ENCODE assay signal across 8 mouse cellular contexts in genomic region chr11:73024236-73024904, GRCm38 (mm10). TPM values are rescaled to one million over a fixed set of nuclear protein-coding genes. Genes with fewer than 3 reads are reported as not detected.
A peak's percentile ranks its signal among the peaks of the same experiment; 100 is the strongest.
DNase-seq lines count a peak whose midpoint lies in the region; ATAC-seq and TF ChIP-seq lines count a peak whose summit lies in the region.

No protein-coding gene starts in this region.

- no peak for TF ChIP-seq CTCF in left cerebral cortex, adult 2 months (IDR thresholded peaks at IDR 0.05)
- TF ChIP-seq CTCF in liver, adult 2 months (IDR thresholded peaks at IDR 0.05; ENCODE audit: low read depth, low read length) = no peak

- no peaks in the 10 kb centered on the region for H3K79me2 ChIP-seq in liver, adult 2 months (ENCODE audit: control insufficient read depth, insufficient read depth, low read length)

- H3K4me1 ChIP-seq in heart, embryonic 14.5 days (ENCODE audit: control insufficient read depth in 2 of 2, insufficient read depth in 2 of 2, low read length in 2 of 2) = peaks cover 22 to 26% of the 10 kb centered on the region in 2 experiments
- 0 out of 2 replicates have a peak, but pooled peaks cover 3% of the 10 kb centered on the region for H3K4me1 ChIP-seq in liver, adult 2 months (ENCODE audit: control insufficient read depth, insufficient read depth, low read length)
- peaks cover 8% of the 10 kb centered on the region; the same call in 1 of the 2 replicates for H3K4me1 ChIP-seq in neural tube, embryonic 14.5 days (ENCODE audit: control insufficient read depth, insufficient read depth, low read length)

- DNase-seq in left cerebral cortex, adult 2 months (ENCODE audit: extremely low spot score in 1 of 2, low spot score in 2 of 2) = no peak
- DNase-seq in left cerebral cortex, adult 18-20 months (ENCODE audit: low spot score in 2 of 2) = no peak
- peak; percentile 29 for DNase-seq in liver, adult 2 months (ENCODE audit: extremely low read depth, low read depth, low spot score)
- no peak for DNase-seq in frontal cortex, postnatal 14 days (ENCODE audit: low spot score in 2 of 2)
- DNase-seq in urinary bladder, postnatal 25 days (ENCODE audit: low spot score) = no peak
- no peak for DNase-seq in retina, embryonic 14.5 days (ENCODE audit: low spot score)

- no peaks in the 10 kb centered on the region for H3K36me3 ChIP-seq in heart, embryonic 14.5 days (ENCODE audit: control insufficient read depth, insufficient read depth, low read length)
- H3K36me3 ChIP-seq in liver, adult 2 months (ENCODE audit: control insufficient read depth, insufficient read depth, low read length) = no peaks in the 10 kb centered on the region
- no peaks in the 10 kb centered on the region; the same call in 1 of the 2 replicates for H3K36me3 ChIP-seq in neural tube, embryonic 14.5 days (ENCODE audit: control insufficient read depth, insufficient read depth, low read length)

- H3K4me2 ChIP-seq in heart, embryonic 14.5 days (ENCODE audit: low read length) = no peak overlapping the region
- H3K4me2 ChIP-seq in neural tube, embryonic 14.5 days (ENCODE audit: low read depth, low read length) = no peak overlapping the region

- H3K4me3 ChIP-seq in left cerebral cortex, adult 2 months = no peak overlapping the region
- H3K4me3 ChIP-seq in heart, embryonic 14.5 days (ENCODE audit: control insufficient read depth in 1 of 2, insufficient read depth in 1 of 2, low read depth in 1 of 2, low read length in 2 of 2) = no peak overlapping the region
- H3K4me3 ChIP-seq in liver, adult 2 months (ENCODE audit: insufficient read depth, low read depth, low read length) = no peak overlapping the region
- no peak overlapping the region for H3K4me3 ChIP-seq in neural tube, embryonic 14.5 days (ENCODE audit: low read depth, low read length)

- WGBS in heart, embryonic 14.5 days = 57% methylated on average over 7 of the region's 7 CpGs
- 60% methylated on average over 7 of the region's 7 CpGs for WGBS in liver, adult 2 months
- 72% methylated on average over 7 of the region's 7 CpGs for WGBS in neural tube, embryonic 14.5 days

- H3K9ac ChIP-seq in heart, embryonic 14.5 days (ENCODE audit: low read length) = peak overlapping the region; percentile 21; the same call in 1 of the 2 replicates
- H3K9ac ChIP-seq in liver, adult 2 months (ENCODE audit: low read depth, low read length) = no peak overlapping the region
- H3K9ac ChIP-seq in neural tube, embryonic 14.5 days (replicated peaks; ENCODE audit: low read depth, low read length) = 0 out of 2 replicates have a peak overlapping the region, but pooled peaks have one; percentile 16

- no peaks in the 10 kb centered on the region for H3K9me3 ChIP-seq in heart, embryonic 14.5 days (ENCODE audit: control insufficient read depth, low read length)
- no peaks in the 10 kb centered on the region for H3K9me3 ChIP-seq in neural tube, embryonic 14.5 days (ENCODE audit: control insufficient read depth, low read length)

- intact Hi-C loops in left cerebral cortex, adult 2 months (cut with DNase I) = loop anchor here (5.0 kb wide), 1 partner anchor 532 kb away; no protein-coding TSS in a partner anchor

- ATAC-seq in heart, embryonic 14.5 days (ENCODE audit: insufficient number of reproducible peaks, insufficient read depth, low FRiP score, low read depth) = no peak
- no peak for ATAC-seq in neural tube, embryonic 14.5 days (ENCODE audit: low read depth)

- peak overlapping the region; percentile 56 for H3K27ac ChIP-seq in left cerebral cortex, adult 2 months
- no peak overlapping the region for H3K27ac ChIP-seq in heart, embryonic 14.5 days (replicated peaks in 1 of 2; ENCODE audit: control insufficient read depth in 1 of 2, insufficient read depth in 1 of 2, low read depth in 2 of 2, low read length in 2 of 2)
- H3K27ac ChIP-seq in liver, adult 2 months (replicated peaks; ENCODE audit: insufficient read depth, low read depth, low read length) = 0 out of 2 replicates have a peak overlapping the region, but pooled peaks have one; percentile 33
- no peak overlapping the region for H3K27ac ChIP-seq in neural tube, embryonic 14.5 days (ENCODE audit: low read depth, low read length)

- peaks cover 29% of the 10 kb centered on the region for H3K27me3 ChIP-seq in heart, embryonic 14.5 days (ENCODE audit: control insufficient read depth, insufficient read depth, low read length)
- peaks cover 4% of the 10 kb centered on the region for H3K27me3 ChIP-seq in liver, adult 2 months (ENCODE audit: control insufficient read depth, insufficient read depth, low read length)
- 0 out of 2 replicates have a peak, but pooled peaks cover 4% of the 10 kb centered on the region for H3K27me3 ChIP-seq in neural tube, embryonic 14.5 days (ENCODE audit: control insufficient read depth, insufficient read depth, low read length)

- no peak for TF ChIP-seq POLR2A in liver, adult 2 months (IDR thresholded peaks at IDR 0.05; ENCODE audit: extremely low read depth, insufficient read depth, low read length)

RNA-seq across cellular contexts. Expression of gene Camkk1, which starts 5.6 kb away (rescaled TPM):
- 100 to 1,000 TPM; 118 to 126 TPM for total RNA-seq in left cerebral cortex, adult 2 months (2021)
- total RNA-seq in left cerebral cortex, adult 18-20 months (2021) = 100 to 1,000 TPM; 108 to 123 TPM
- 0.81 and 1.2 TPM in 2 replicates for polyA plus RNA-seq in heart, embryonic 14.5 days (2014; fragmentation: Nextera tagmentation; extraction: Ambion mirVana)
- 0.28 and 0.54 TPM in 2 replicates for total RNA-seq in liver, adult 2 months (2014; rRNA removed)
- 0.12 and 0.24 TPM in 2 replicates for polyA plus RNA-seq in liver, adult 2 months (2012; rRNA removed)
- 14.0 and 20.4 TPM in 2 replicates for polyA plus RNA-seq in neural tube, embryonic 14.5 days (2014; fragmentation: Nextera tagmentation; extraction: Ambion mirVana)

RNA-seq across cellular contexts. Expression of gene Ncbp3, which starts 23.2 kb away (rescaled TPM):
- 10 to 100 TPM; 10.3 to 10.7 TPM for total RNA-seq in left cerebral cortex, adult 2 months (2021)
- 1 to 10 TPM; 9.1 to 9.8 TPM for total RNA-seq in left cerebral cortex, adult 18-20 months (2021)
- 9.5 and 10.3 TPM in 2 replicates for polyA plus RNA-seq in heart, embryonic 14.5 days (2014; fragmentation: Nextera tagmentation; extraction: Ambion mirVana)
- total RNA-seq in liver, adult 2 months (2014; rRNA removed) = 3.7 and 3.8 TPM in 2 replicates
- 1.3 TPM in 2 replicates for polyA plus RNA-seq in liver, adult 2 months (2012; rRNA removed)
- 9.6 and 11.4 TPM in 2 replicates for polyA plus RNA-seq in neural tube, embryonic 14.5 days (2014; fragmentation: Nextera tagmentation; extraction: Ambion mirVana)

RNA-seq across cellular contexts. Expression of gene P2rx1, which starts 25.5 kb away (rescaled TPM):
- total RNA-seq in left cerebral cortex, adult 2 months (2021) = under 1 TPM; 0.20 to 0.40 TPM
- under 1 TPM; 0.26 to 0.47 TPM for total RNA-seq in left cerebral cortex, adult 18-20 months (2021)
- 1.4 and 1.5 TPM in 2 replicates for polyA plus RNA-seq in heart, embryonic 14.5 days (2014; fragmentation: Nextera tagmentation; extraction: Ambion mirVana)
- 0.28 and 0.34 TPM in 2 replicates for total RNA-seq in liver, adult 2 months (2014; rRNA removed)
- 0.11 and 0.12 TPM in 2 replicates for polyA plus RNA-seq in liver, adult 2 months (2012; rRNA removed)
- polyA plus RNA-seq in neural tube, embryonic 14.5 days (2014; fragmentation: Nextera tagmentation; extraction: Ambion mirVana) = 0.29 and 0.75 TPM in 2 replicates

Comparison
In these comparisons a context has a peak if more than half of its experiments do, and no peak if none do; other contexts are left out.
1. H3K27ac ChIP-seq: peak in left cerebral cortex, adult 2 months (single experiment) and liver, adult 2 months (single experiment); none in heart, embryonic 14.5 days (0 of 2) and neural tube, embryonic 14.5 days (single experiment).
2. RNA of gene Camkk1, which starts 5.6 kb away (total RNA-seq): 118 to 126 TPM in left cerebral cortex, adult 2 months and 108 to 123 TPM in left cerebral cortex, adult 18-20 months; 0.28 to 0.54 TPM in liver, adult 2 months; every median in the first group is over 10 times any median in the second.